Mouse (Mus musculus) cortical plate, adult 2 months (tissue): ENCODE results near the gene Plekhh1.

ENCODE experiments used
- CTCF ChIP-seq: fragments of 200-500 bp; IDR thresholded peaks from 2 replicates; pipeline ENCODE4 v1.5.1; 2011; ENCODE audit warnings: mild to moderate bottlenecking, control low read depth, low read length; ENCODE audit not compliant: insufficient read depth; ENCODE audit errors: extremely low read depth
- POLR2A ChIP-seq: fragments of 200-500 bp; IDR thresholded peaks from 2 replicates; pipeline ENCODE4 v1.6.1; 2011; ENCODE audit warnings: mild to moderate bottlenecking, low read length, control low read depth; ENCODE audit not compliant: insufficient read depth; ENCODE audit errors: extremely low read depth

GRCm38 (mm10) chr12:79046171-79046570 is 17.2 kb downstream of the Plekhh1 start:
- no peak for TF ChIP-seq CTCF
- TF ChIP-seq POLR2A, result no peak
